Mouse (Mus musculus): ENCODE results near the gene Mipol1. TPM values are rescaled to one million over a fixed set of nuclear protein-coding genes. Genes with fewer than 3 reads are reported as not detected.

The Mipol1 gene
- total RNA-seq, 4 experiments from 2014 or later = 4.5 to 7.4 (median 6.4) TPM

- no peak for DNase-seq (ENCODE audit: low spot score in 2 of 2)
Measured at GRCm38 (mm10) chr12:57515702-57516377, 285.6 kb downstream of the Mipol1 start.

DNA sequence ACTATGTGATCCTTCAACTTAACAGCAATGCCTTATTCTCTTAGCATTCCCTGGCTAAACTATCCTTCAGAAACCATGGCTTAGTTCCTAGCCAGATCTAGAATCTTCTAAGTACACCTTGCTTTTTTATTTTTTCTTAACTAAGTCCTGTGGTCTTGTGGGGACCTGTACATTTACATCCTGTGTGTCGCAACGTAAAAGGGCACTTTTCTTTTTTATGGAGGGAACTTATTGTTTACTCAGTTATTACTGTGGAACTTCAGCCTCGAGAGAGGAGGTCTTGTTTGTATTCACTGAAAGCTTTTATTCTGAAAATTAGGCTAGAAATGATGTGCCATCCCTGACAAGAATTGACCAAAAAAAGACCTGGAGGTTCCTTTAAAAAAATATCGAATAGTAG, 298.1 kb downstream of the Mipol1 start:
- DNase-seq (ENCODE audit: low spot score in 2 of 2) = no peak

- DNase-seq (ENCODE audit: low spot score in 2 of 2) = no peak
Measured at GRCm38 (mm10) chr12:57530474-57530873, 300.2 kb downstream of the Mipol1 start.

DNA sequence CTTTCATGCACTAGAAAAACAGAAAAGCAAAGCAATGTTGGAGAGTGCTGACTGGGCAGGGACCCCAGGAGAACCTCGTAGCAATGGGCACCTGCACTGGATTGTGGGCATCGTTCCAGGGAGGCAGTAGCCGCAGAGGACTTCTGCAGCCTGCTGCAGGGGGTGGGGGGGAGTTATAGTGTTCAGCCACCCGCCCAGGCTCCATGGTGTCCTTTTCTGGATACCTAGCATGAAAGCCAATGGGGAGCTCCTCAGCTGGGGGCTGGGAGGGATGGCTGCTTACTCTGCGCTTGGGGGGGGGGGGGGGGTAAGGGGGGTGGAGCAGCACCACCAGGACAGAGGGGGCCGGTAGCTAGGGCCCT, 304.3 kb downstream of the Mipol1 start:
- DNase-seq (ENCODE audit: low spot score in 2 of 2) = no peak

- no peak for DNase-seq (ENCODE audit: low spot score in 2 of 2)
Measured at GRCm38 (mm10) chr12:57534879-57535611, 304.8 kb downstream of the Mipol1 start.

GRCm38 (mm10) chr12:57536056-57536908, 306.1 kb downstream of the Mipol1 start:
- DNase-seq (ENCODE audit: low spot score in 2 of 2) = no peak

- no peak for DNase-seq (ENCODE audit: low spot score in 2 of 2)
Measured at GRCm38 (mm10) chr12:57536909-57537670, 306.9 kb downstream of the Mipol1 start.

DNA sequence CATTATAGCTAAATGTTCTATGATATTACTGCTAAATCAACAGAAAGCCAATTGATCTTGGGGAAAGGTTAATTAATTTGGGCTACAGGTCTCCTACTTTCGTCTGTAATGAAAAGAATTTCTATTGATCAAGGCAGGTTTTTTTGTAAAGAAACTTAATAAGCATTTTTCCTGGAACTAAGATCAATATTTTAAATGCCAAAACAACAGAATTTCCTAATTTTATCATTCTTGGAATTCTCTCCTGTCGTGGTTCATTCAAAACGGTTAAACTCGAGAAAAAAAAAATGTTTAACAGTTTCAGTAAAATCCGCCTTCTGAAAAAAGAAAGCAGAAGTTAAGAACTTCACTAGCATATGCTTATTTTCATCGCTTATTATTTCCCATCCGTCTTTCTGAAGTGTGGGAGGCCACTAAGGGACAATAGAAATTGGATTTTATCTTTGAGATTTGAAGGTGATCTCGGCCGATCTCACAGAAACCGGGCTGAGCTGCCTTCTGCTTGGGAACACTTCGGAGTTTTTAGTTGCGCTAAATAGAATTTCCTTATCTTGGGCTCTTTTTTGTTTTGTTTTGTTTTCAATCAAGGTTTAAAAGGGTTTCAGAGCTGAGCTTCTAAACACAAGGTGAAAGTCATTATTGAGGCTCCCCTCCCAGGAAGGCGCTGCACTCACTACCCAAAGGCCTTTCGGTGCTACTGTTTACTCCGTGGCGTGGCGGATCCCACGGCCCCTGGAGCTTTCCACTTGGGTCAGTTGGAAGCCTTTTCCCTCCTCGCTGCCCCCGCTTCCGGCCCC, 307.8 kb downstream of the Mipol1 start:
- no peak for DNase-seq (ENCODE audit: low spot score in 2 of 2)

GRCm38 (mm10) chr12:57538588-57539550, 308.6 kb downstream of the Mipol1 start:
- no peak for DNase-seq (ENCODE audit: low spot score in 2 of 2)

DNA sequence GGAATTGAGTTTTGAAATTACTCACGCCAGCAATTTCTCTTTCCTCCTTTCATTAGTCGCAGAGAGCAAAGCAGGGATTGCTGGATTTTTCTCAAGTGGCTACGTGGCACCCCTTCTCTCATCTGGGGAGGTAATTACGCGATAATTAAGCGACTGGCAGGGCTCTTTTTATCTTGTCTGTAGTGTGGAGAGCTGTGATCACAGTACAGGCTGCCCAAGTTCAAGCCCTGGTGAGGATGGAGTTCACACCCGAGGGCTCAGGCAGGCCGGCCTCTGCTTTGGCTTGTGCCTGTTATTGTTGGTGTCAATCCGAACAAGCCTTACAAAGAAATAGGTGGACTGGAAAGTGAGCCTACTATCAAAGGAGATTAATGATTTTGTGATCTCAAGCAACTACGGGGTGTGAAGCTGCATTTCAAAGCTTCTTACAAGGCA, 309.3 kb downstream of the Mipol1 start:
- no peak for DNase-seq (ENCODE audit: low spot score in 2 of 2)

GRCm38 (mm10) chr12:57541118-57541517, 310.9 kb downstream of the Mipol1 start:
- DNase-seq (ENCODE audit: low spot score in 2 of 2) = no peak

- no peak for DNase-seq (ENCODE audit: low spot score in 2 of 2)
Measured at GRCm38 (mm10) chr12:57541931-57542745, 311.9 kb downstream of the Mipol1 start.

GRCm38 (mm10) chr12:57542746-57543626, 312.8 kb downstream of the Mipol1 start:
- no peak for DNase-seq (ENCODE audit: low spot score in 2 of 2)

DNA sequence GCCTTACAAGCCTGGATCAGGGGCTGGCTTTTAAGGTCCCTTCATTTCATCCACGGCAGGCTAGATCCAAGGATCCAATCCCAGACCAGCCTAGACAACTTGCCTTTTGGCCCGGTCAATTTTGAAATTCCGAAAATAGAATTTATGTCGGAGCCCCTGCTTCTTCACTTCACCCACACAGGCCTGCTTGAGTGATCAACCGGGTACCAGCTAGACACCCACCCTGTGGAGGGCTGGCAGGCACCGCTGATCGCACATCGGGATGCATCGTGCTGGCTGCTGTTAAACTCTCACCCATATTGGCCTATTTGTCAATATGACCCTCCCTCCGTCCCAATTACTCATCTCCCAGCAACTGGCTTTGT, 313.4 kb downstream of the Mipol1 start:
- no peak for DNase-seq (ENCODE audit: low spot score in 2 of 2)

DNA sequence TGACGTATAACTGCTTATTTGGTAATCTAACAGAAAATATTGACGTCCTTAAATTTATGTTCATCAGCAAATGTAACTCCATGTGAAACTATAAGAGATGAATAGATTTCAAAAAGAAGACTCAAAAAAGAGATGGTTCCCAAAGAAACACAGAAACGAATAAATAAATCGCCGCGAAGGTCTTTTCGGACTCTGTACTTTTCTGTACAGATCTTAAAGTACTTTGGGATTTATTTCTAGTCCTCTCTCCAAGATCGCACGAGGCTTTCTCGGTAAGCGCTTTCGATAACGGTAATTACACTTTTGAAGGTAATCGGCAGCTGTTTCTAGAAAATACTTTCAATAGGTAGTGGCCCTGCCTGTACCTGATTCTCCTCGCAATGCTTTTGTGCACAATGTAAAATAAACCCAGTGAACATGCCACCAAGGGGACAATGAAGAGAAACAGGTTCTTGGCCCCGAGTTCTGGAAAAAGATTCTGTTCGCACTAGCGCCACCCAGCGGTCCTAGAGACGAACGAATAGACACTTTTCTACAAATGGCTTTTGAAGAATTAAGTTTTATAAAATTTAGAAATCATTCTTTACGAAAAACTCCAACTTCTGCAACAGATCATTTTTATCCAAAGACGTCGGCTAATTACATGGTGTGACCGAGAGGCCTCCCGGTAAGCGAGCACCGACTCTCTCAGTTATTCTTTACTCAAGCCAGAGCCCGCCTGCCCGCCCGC, 314.6 kb downstream of the Mipol1 start:
- no peak for DNase-seq (ENCODE audit: low spot score in 2 of 2)

- DNase-seq (ENCODE audit: low spot score in 2 of 2) = no peak
Measured at GRCm38 (mm10) chr12:57545371-57546241, 315.4 kb downstream of the Mipol1 start.
